Mouse (Mus musculus) embryonic facial prominence, embryonic 10.5 days (tissue): ENCODE data around the gene Slc25a21. TPM values are rescaled to one million over a fixed set of nuclear protein-coding genes. Genes with fewer than 3 reads are reported as not detected.
A peak's percentile ranks its signal among the peaks of the same experiment; 100 is the strongest.

Experiments
- DNase-seq: peaks from one replicate; pipeline ENCODE4 v3.0.0-alpha.2; 2017; ENCODE audit warnings: low spot score
- H3K27ac ChIP-seq: fragments of 300-500 bp; sonication (generic); replicated peaks from 2 replicates; pipeline ENCODE4 v1.5.1; 2016; ENCODE audit warnings: mild to moderate bottlenecking
- H3K27me3 ChIP-seq: fragments of 300-500 bp; sonication (generic); replicated peaks from 2 replicates; pipeline ENCODE4 v1.6.1; 2016; ENCODE audit warnings: low read depth, mild to moderate bottlenecking; ENCODE audit not compliant: poor library complexity, severe bottlenecking
- H3K36me3 ChIP-seq: fragments of 300-500 bp; sonication (generic); replicated peaks from 2 replicates; pipeline ENCODE4 v1.6.1; 2016; ENCODE audit warnings: mild to moderate bottlenecking, moderate library complexity
- H3K4me1 ChIP-seq: fragments of 300-500 bp; sonication (generic); 2 replicates; pipeline ENCODE4 v1.6.1; 2016
- H3K4me3 ChIP-seq: fragments of 300-500 bp; sonication (generic); 2 replicates; pipeline ENCODE4 v1.5.1; 2016; ENCODE audit warnings: mild to moderate bottlenecking, moderate library complexity
- H3K9me3 ChIP-seq: fragments of 300-500 bp; sonication (generic); 2 replicates; pipeline ENCODE4 v1.6.1; 2016; ENCODE audit warnings: mild to moderate bottlenecking
- WGBS: fragments of 180-500 bp; shearing (Covaris S2); methylation state at CpG from one replicate; pipeline ENCODE4 v1.1.7; 2016; 5-methylcytosine and 5-hydroxymethylcytosine counted together
- polyA plus RNA-seq: library from polyadenylated mRNA; unstranded; fragments of >200 nt; fragmentation: Nextera tagmentation; extraction: Ambion mirVana; gene quantifications from 2 replicates; pipeline ENCODE4 v1.2.1, GENCODE M21; 2016

Gene Slc25a21
- polyA plus RNA-seq, 1 experiment from 2014 or later: 2.9 TPM

DNA sequence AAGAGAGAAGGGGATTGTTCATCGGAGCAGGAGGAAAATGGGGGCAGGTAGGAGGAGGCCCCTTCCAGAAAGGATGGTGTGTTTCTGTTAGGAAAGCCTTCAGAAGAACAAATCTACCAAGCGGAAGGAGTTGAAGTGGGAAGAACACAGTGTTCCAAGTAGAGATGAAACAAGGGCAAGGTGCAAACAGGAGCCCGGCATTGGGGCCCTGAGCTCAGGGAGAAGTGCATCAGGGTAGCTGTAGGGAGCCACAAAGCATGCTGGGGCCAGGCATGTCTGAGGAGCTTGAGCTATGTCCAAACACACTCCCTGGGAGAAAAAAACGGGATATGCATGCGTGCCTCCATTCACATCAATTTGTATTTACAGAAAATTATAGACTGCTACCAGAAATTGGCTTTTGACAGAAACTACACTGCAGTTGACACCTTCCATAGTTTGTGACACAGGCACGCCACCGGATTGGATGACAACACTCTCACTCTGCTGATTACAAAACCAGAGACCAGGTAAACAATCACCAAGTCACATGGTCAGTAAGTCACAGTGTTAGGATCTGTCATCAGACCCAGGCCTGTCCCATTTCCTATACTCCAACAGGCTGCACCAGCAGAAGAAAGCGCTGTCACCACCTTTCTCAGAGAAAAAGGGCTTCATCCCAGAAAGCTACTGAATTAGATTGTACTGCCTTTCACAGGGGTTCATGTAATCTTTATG lies 299.9 kb downstream of the Slc25a21 start:
- WGBS: 89% methylated on average over 8 of the region's 8 CpGs
- Histone ChIP-seq H3K4me3 (no peak overlapping the region), H3K4me1 (peaks cover 5% of the 10 kb centered on the region; the same call in 1 of the 2 replicates), H3K36me3 (no peaks in the 10 kb centered on the region), H3K27ac (no peak overlapping the region), H3K9me3 (no peaks in the 10 kb centered on the region), H3K27me3 (no peaks in the 10 kb centered on the region)
- no peak for DNase-seq

DNA sequence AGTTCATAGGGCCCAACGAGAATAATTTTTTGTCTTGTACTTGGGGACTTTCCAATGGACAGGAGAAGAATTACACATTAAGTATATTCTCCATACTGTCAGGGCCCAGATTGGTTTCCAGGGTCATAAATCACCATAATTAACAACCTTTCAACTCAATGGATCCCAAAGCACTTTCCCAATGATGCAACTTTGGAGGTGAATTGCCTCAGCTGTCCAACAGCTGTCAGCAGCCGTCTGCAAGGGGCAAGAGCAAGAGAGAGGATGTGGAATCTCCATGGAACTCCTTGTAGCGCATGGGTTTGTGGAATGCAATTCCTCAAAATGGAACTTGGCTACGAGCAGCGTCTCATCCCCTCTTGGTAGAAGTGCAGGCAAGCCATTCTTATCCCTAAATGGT lies 302.3 kb downstream of the Slc25a21 start:
- peaks cover 5% of the 10 kb centered on the region; the same call in 1 of the 2 replicates for H3K4me1 ChIP-seq
- H3K36me3 ChIP-seq: no peaks in the 10 kb centered on the region
- WGBS: 80% methylated on average over 5 of the region's 5 CpGs
- DNase-seq: no peak
- H3K27ac ChIP-seq: no peak overlapping the region
- no peaks in the 10 kb centered on the region for H3K9me3 ChIP-seq
- no peak overlapping the region for H3K4me3 ChIP-seq
- H3K27me3 ChIP-seq: no peaks in the 10 kb centered on the region

DNA sequence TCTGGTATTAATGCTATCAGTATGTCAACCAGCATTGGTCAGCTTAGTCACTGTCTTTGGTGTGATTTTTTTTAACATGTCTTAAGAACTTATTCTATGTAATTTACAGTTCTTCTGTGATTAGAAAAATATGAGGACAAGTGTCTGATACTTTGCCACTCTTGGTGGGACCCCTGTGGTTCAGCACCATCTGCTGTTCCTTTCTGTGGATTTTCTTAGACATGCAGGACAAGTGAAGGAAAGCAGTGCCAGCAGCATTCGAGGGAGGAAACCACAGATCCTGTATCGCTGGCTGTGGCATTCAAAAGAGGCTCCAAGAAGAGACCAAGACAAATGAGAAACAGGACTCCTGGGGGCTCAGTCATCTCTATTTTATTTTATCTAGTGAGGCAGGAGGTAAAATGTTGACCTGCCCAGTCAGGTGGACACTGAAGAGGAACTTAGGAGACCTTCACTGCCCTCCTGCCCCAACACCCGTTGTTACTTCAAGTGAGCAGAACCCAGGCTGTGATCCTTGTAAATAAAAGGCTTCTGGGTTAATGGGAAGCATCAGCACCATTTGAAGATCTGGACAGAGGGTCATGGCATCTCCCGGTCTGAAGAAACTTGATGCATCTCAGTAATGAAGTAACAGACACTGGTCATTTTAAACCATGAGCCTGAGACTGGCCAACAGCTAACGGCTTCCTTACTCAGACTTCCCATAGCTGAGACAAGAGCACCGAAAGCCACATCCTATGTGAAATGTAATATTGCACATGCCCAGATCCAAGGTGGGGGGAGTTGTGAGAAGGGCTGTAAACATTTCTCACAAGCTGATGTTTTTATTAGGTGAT lies 306.2 kb downstream of the Slc25a21 start:
- Histone ChIP-seq H3K36me3 (no peaks in the 10 kb centered on the region), H3K4me3 (no peak overlapping the region), H3K4me1 (peaks cover 2% of the 10 kb centered on the region; the same call in 1 of the 2 replicates), H3K27me3 (no peaks in the 10 kb centered on the region), H3K27ac (no peak overlapping the region), H3K9me3 (no peaks in the 10 kb centered on the region)
- 57% methylated on average over 6 of the region's 6 CpGs for WGBS
- no peak for DNase-seq

DNA sequence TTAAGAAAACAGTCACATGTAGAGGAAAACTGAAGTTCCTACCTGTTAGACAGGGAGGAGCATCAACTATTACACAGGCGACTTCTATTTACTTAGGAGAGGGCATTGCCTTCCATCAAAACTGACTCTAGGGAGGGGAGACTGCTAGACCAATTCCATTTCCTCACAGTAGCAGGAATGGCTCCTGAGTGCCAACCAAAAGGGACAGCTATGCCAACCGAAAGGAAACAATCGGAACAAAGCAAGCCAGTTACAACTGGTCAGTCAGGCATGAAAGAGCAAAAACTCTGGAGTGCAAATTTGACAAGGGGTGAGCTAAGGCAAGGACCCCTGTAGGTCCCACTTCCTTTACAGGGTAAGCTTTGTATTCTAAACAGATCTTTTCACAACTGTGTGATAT lies 319.5 kb downstream of the Slc25a21 start:
- Histone ChIP-seq H3K27me3 (no peaks in the 10 kb centered on the region), H3K4me3 (no peak overlapping the region), H3K36me3 (no peaks in the 10 kb centered on the region), H3K27ac (no peak overlapping the region), H3K4me1 (peaks cover 17% of the 10 kb centered on the region), H3K9me3 (no peaks in the 10 kb centered on the region; the same call in 1 of the 2 replicates)
- WGBS: 53% methylated on average over 3 of the region's 3 CpGs
- no peak for DNase-seq

DNA sequence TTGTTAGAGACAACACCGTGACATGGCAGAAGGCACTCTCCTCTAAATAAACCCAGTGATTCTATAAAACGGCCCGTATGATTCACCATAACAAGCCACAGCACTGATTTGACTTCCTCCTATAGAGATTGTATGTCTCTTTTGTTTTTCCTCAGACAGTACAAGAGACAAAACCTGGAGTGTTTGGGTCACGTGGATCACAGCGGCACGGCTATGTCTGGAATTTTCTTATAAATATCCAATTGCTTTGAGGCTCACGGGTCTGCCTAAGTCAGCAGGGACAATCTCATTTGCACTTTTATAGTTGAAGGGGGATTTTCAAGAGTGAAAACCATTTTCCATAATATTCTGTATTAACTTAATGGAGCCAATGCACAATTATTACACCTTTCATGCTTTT lies 320.7 kb downstream of the Slc25a21 start:
- no peaks in the 10 kb centered on the region for H3K9me3 ChIP-seq
- 38% methylated on average over 7 of the region's 7 CpGs for WGBS
- H3K4me3 ChIP-seq: no peak overlapping the region
- no peak overlapping the region for H3K27ac ChIP-seq
- no peaks in the 10 kb centered on the region for H3K27me3 ChIP-seq
- H3K36me3 ChIP-seq: no peaks in the 10 kb centered on the region
- peaks cover 17% of the 10 kb centered on the region for H3K4me1 ChIP-seq
- DNase-seq: no peak

DNA sequence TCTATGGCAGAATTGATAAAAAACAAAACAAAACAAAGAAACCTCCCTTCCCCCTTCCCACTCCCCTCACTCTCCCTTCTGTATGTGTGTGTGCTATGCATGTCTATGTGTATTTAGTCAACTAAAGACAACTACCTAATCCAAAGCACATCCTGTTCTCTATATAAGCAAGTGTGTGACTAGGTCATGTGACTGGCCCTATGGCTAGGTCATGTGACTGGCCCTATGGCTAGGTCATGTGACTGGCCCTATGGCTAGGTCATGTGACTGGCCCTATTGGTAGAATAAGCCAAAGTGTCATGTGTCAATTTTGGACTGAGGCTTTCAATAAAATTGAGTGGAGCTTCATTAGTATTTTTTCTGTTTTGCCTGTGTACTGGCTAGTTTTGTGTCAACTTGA lies 324.1 kb downstream of the Slc25a21 start:
- no peak for DNase-seq
- Histone ChIP-seq H3K9me3 (no peaks in the 10 kb centered on the region), H3K27me3 (no peaks in the 10 kb centered on the region)

DNA sequence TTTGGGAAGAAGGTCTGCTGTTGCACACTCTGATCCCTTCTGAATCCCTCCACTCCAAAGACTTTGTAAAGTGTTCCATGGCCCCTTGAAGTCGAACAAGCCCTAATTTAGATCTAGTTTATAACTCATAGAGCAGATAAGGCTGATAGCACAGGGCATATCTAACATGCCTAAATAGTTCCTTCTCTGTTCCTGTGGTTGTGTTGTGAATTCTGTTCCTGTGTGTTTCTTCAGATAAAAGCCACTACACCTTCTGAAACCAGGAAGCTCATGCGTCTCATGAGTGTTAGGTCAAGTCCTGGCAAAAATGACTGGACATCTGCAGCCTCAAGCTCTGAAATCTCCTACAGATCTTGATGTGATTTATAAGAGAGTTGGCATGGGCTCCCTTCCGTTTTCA lies 326.7 kb downstream of the Slc25a21 start:
- 88% methylated on average over 3 of the region's 3 CpGs for WGBS
- DNase-seq: no peak
- Histone ChIP-seq H3K4me1 (no peaks in the 10 kb centered on the region), H3K9me3 (no peaks in the 10 kb centered on the region), H3K36me3 (no peaks in the 10 kb centered on the region), H3K4me3 (no peak overlapping the region), H3K27ac (no peak overlapping the region), H3K27me3 (no peaks in the 10 kb centered on the region)

More for the DNA sequence above, 324.1 kb downstream of the Slc25a21 start:
- H3K27ac ChIP-seq: no peak overlapping the region
- H3K36me3 ChIP-seq: no peaks in the 10 kb centered on the region
- H3K4me1 ChIP-seq: peaks cover 5% of the 10 kb centered on the region
- H3K4me3 ChIP-seq: no peak overlapping the region

DNA sequence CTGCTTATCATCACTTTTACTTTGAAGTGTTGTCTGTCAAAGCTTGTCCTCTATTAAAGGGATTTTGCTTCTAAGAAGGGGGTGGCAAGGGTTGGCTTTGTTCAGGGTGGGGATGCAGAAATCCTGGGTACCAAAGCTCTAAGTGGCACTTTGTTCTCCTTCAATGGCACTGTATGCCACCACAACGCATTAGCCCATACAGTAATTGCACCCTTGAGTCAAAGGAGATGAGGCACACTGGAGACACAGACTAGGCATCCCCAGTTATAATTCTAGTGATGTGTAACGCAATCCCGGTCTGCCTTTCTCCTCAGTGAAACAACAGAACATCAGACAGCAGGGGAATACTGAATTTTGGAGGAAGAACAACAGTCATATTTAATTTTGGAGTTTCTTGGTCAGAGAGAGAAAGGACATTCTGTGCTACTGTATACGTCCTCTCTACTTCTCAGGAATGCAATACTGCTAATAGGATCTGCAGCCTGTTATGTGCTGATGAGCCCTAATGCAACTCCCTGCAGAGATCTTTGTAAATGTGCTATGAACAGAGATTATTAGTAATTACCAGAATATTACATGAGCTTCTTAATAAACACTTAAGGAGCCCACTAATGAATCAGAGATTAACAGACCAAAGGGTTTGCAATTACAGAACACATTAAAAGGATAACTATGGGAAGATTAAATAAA lies 333.3 kb downstream of the Slc25a21 start:
- H3K9me3 ChIP-seq: no peaks in the 10 kb centered on the region
- no peak overlapping the region for H3K4me3 ChIP-seq
- H3K4me1 ChIP-seq: peaks cover 5% of the 10 kb centered on the region; the same call in 1 of the 2 replicates
- H3K27ac ChIP-seq: no peak overlapping the region
- WGBS: 84% methylated on average over 4 of the region's 4 CpGs
- no peaks in the 10 kb centered on the region; the same call in 1 of the 2 replicates for H3K27me3 ChIP-seq
- DNase-seq: no peak
- no peaks in the 10 kb centered on the region for H3K36me3 ChIP-seq

DNA sequence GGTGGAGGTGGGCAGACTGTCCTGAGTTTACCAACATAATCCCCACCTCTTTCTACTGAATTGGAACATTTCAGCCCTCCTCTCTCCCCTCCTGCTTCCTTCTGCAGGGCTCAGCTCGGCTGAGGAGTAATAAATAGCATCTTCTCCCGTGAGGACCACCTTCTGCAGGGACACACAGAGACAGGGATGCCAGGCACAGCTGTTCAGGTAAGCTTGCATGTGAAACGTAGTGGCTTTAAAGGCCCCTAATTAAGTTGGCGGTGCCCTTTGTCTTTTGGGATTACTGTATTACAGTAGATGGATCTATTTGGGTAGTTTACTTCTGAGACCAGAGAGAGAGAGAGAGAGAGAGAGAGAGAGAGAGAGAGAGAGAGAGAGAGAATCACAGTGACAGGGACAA lies 344.6 kb downstream of the Slc25a21 start:
- Histone ChIP-seq H3K36me3 (no peaks in the 10 kb centered on the region), H3K4me1 (peaks cover 12% of the 10 kb centered on the region; the same call in 1 of the 2 replicates), H3K27me3 (no peaks in the 10 kb centered on the region), H3K9me3 (no peaks in the 10 kb centered on the region), H3K27ac (no peak overlapping the region), H3K4me3 (no peak overlapping the region)
- WGBS: 57% methylated on average over 4 of the region's 4 CpGs
- no peak for DNase-seq

DNA sequence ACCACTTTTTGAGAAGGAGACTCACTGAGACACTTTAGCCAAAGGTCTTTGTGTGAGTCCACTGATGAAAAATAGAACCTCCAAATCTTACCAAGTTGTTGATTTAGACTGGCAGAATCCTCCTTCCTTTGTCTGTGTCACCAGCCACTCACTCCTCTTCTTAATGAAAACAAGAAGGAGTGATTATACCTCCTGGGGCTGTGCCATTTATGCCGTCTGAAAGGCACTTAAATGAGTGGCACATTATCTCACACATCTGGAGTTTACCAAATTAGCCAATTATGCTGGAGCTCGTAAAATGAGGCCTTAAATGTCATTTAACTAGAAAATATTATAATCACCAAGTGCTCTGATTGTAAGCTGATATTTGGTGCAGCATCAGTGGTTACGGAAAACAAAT lies 345.8 kb downstream of the Slc25a21 start:
- Histone ChIP-seq H3K4me3 (no peak overlapping the region), H3K27ac (no peak overlapping the region), H3K27me3 (no peaks in the 10 kb centered on the region), H3K9me3 (no peaks in the 10 kb centered on the region), H3K36me3 (no peaks in the 10 kb centered on the region), H3K4me1 (peaks cover 12% of the 10 kb centered on the region; the same call in 1 of the 2 replicates)
- 33% methylated on average over 3 of the region's 3 CpGs for WGBS
- no peak for DNase-seq

DNA sequence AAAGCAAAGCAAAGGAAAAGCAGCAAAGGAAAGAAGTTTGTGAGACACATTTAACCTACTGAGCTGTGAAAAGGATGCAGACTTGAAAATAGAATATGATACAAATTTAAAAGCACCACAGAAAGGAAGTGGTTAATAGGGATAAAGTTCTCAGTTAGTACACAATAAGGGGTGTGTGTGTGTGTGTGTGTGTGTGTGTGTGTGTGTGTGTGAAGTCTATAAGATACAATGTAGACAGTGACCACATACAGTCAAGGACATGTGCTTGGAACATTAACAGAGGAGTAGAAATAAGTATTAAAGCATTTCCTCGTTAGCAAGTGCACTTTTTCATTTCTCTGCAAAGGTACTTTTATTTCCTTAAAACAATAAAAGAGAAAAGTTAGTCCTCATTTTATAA lies 367.3 kb downstream of the Slc25a21 start:
- H3K27ac ChIP-seq: no peak overlapping the region
- H3K4me3 ChIP-seq: no peak overlapping the region
- H3K4me1 ChIP-seq: peaks cover 21% of the 10 kb centered on the region
- H3K27me3 ChIP-seq: no peaks in the 10 kb centered on the region
- H3K36me3 ChIP-seq: no peaks in the 10 kb centered on the region
- DNase-seq: no peak
- H3K9me3 ChIP-seq: no peaks in the 10 kb centered on the region
- 86% methylated on average over 1 of the region's 1 CpGs for WGBS

DNA sequence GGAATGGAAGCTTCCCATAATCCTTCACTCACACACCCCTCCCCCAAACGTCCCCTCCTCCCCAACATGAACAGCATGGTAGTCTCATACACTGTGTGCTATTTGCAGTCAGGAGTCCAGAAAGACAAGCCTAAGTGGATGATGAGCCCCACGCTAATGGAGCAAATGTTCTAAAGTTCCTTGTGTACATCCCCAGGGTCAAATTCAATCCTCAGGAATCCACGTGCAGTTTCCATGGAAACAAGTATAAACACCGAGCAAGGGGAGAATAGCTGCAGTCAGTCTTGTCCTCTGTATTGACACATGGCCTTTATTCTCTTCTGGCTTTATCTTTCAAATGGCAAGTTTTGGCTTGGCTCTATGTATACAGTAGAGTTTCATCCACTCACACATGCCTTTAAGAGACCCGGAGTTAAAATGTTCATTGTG lies 367.8 kb downstream of the Slc25a21 start:
- 21% methylated on average over 5 of the region's 5 CpGs for WGBS
- peaks cover 21% of the 10 kb centered on the region for H3K4me1 ChIP-seq
- peak overlapping the region; percentile 66 for H3K27ac ChIP-seq
- H3K9me3 ChIP-seq: no peaks in the 10 kb centered on the region
- peak overlapping the region; percentile 42 for H3K4me3 ChIP-seq
- no peaks in the 10 kb centered on the region for H3K36me3 ChIP-seq
- peak; percentile 72 for DNase-seq
- H3K27me3 ChIP-seq: no peaks in the 10 kb centered on the region
